Mouse (Mus musculus) lung, postnatal 0 days (tissue): ENCODE data around the gene Zfp775. TPM values are rescaled to one million over a fixed set of nuclear protein-coding genes. Genes with fewer than 3 reads are reported as not detected.
A peak's percentile ranks its signal among the peaks of the same experiment; 100 is the strongest.

Experiments used
- ATAC-seq: fragments of 200-750 bp; cut with Nextera tagmentation; 2 replicates; pipeline ENCODE4 v1.8.0; 2017; ENCODE audit warnings: moderate library complexity
- DNase-seq: peaks from one replicate; pipeline ENCODE4 v3.0.0-alpha.2; 2016; ENCODE audit warnings: low spot score
- H3K27ac ChIP-seq: fragments of 300-500 bp; sonication (generic); 2 replicates; pipeline ENCODE4 v1.5.1; 2014; ENCODE audit warnings: antibody characterized with exemption, mild to moderate bottlenecking, low read length, mixed read lengths
- H3K27me3 ChIP-seq: fragments of 300-500 bp; sonication (generic); replicated peaks from 2 replicates; pipeline ENCODE4 v1.6.1; 2014; ENCODE audit warnings: low read length, mixed read lengths; ENCODE audit not compliant: insufficient read depth
- H3K36me3 ChIP-seq: fragments of 300-500 bp; sonication (generic); 2 replicates; pipeline ENCODE4 v1.6.1; 2014; ENCODE audit warnings: low read length, mixed read lengths; ENCODE audit not compliant: insufficient read depth
- H3K4me1 ChIP-seq: fragments of 300-500 bp; sonication (generic); 2 replicates; pipeline ENCODE4 v1.6.1; 2014; ENCODE audit warnings: antibody characterized with exemption, low read depth, low read length, mixed read lengths; ENCODE audit not compliant: insufficient read depth
- H3K4me2 ChIP-seq: fragments of 300-500 bp; sonication (generic); replicated peaks from 2 replicates; pipeline ENCODE4 v1.6.1; 2014; ENCODE audit warnings: low read depth, mild to moderate bottlenecking, low read length, moderate library complexity, mixed read lengths
- H3K4me3 ChIP-seq: fragments of 300-500 bp; sonication (generic); 2 replicates; pipeline ENCODE4 v1.5.1; 2014; ENCODE audit warnings: low read depth, low read length
- H3K9ac ChIP-seq: fragments of 300-500 bp; sonication (generic); replicated peaks from 2 replicates; pipeline ENCODE4 v1.6.1; 2014; ENCODE audit warnings: low read depth, mild to moderate bottlenecking
- H3K9me3 ChIP-seq: fragments of 300-500 bp; sonication (generic); 2 replicates; pipeline ENCODE4 v1.6.1; 2016; ENCODE audit warnings: low read length, mixed read lengths
- CTCF ChIP-seq: IDR thresholded peaks from 2 replicates; pipeline ENCODE4 v1.5.1; 2016; ENCODE audit warnings: antibody characterized with exemption, mild to moderate bottlenecking
- EP300 ChIP-seq: IDR thresholded peaks from 2 replicates; pipeline ENCODE4 v1.6.1; 2016; ENCODE audit warnings: antibody characterized with exemption, mild to moderate bottlenecking, control low read depth
- WGBS: fragments of 180-500 bp; shearing (Covaris S2); extraction: QIAGEN DNeasy Blood & Tissue Kit; methylation state at CpG from one replicate; pipeline ENCODE4 v1.1.7; 2014; 5-methylcytosine and 5-hydroxymethylcytosine counted together
- polyA plus RNA-seq: library from polyadenylated mRNA; unstranded; fragments of >200 nt; fragmentation: Nextera tagmentation; extraction: Ambion mirVana; gene quantifications from 2 replicates; pipeline ENCODE4 v1.2.1, GENCODE M21; 2015

The Zfp775 gene
- polyA plus RNA-seq, 1 experiment from 2014 or later = 5.3 TPM

GRCm38 (mm10) chr6:48595278-48595677, 6.6 kb upstream of the Zfp775 start:
- TF ChIP-seq EP300 (no peak), CTCF (no peak)
- no peak overlapping the region for H3K4me3 ChIP-seq
- no peaks in the 10 kb centered on the region for H3K27me3 ChIP-seq
- peak overlapping the region; percentile 92; the same call in 1 of the 2 replicates for H3K4me2 ChIP-seq
- 44% methylated on average over 1 of the region's 1 CpGs for WGBS
- H3K27ac ChIP-seq = no peak overlapping the region
- no peak for ATAC-seq
- peaks cover 22% of the 10 kb centered on the region; the same call in 1 of the 2 replicates for H3K36me3 ChIP-seq
- DNase-seq = no peak
- H3K4me1 ChIP-seq = peaks cover 14% of the 10 kb centered on the region
- H3K9me3 ChIP-seq = peaks cover 10% of the 10 kb centered on the region
- H3K9ac ChIP-seq = no peak overlapping the region

- H3K9me3 ChIP-seq = peaks cover 10% of the 10 kb centered on the region
- DNase-seq = no peak
- H3K27me3 ChIP-seq = no peaks in the 10 kb centered on the region
- no peak for ATAC-seq
- peaks cover 22% of the 10 kb centered on the region; the same call in 1 of the 2 replicates for H3K36me3 ChIP-seq
- no peak overlapping the region for H3K4me2 ChIP-seq
- H3K9ac ChIP-seq = no peak overlapping the region
- H3K27ac ChIP-seq = no peak overlapping the region
- H3K4me3 ChIP-seq = no peak overlapping the region
- peaks cover 14% of the 10 kb centered on the region for H3K4me1 ChIP-seq
- 97% methylated on average over 45 of the region's 45 CpGs for WGBS
- TF ChIP-seq EP300 (no peak), CTCF (no peak)
Measured at GRCm38 (mm10) chr6:48596545-48597232, 5.2 kb upstream of the Zfp775 start.

- no peak for TF ChIP-seq CTCF
- no peak for TF ChIP-seq EP300
- WGBS = 95% methylated on average over 27 of the region's 27 CpGs
- DNase-seq (no peak), ATAC-seq (no peak)
- Histone ChIP-seq H3K4me2 (no peak overlapping the region), H3K27me3 (no peaks in the 10 kb centered on the region), H3K4me3 (no peak overlapping the region), H3K27ac (no peak overlapping the region), H3K9ac (no peak overlapping the region), H3K4me1 (peaks cover 14% of the 10 kb centered on the region), H3K36me3 (peaks cover 22% of the 10 kb centered on the region; the same call in 1 of the 2 replicates), H3K9me3 (peaks cover 10% of the 10 kb centered on the region)
Measured at GRCm38 (mm10) chr6:48597233-48597625, 4.6 kb upstream of the Zfp775 start.

- Histone ChIP-seq H3K4me2 (no peak overlapping the region), H3K27me3 (no peaks in the 10 kb centered on the region), H3K36me3 (peaks cover 22% of the 10 kb centered on the region; the same call in 1 of the 2 replicates), H3K9me3 (peaks cover 10% of the 10 kb centered on the region), H3K4me1 (no peaks in the 10 kb centered on the region), H3K4me3 (no peak overlapping the region), H3K27ac (no peak overlapping the region), H3K9ac (no peak overlapping the region)
- DNase-seq = no peak
- no peak for TF ChIP-seq EP300
- TF ChIP-seq CTCF = no peak
- ATAC-seq = no peak
- WGBS = 92% methylated on average over 1 of the region's 1 CpGs
Measured at GRCm38 (mm10) chr6:48600594-48600993, 1.3 kb upstream of the Zfp775 start.

GRCm38 (mm10) chr6:48602080-48602741, 348 bp downstream of the Zfp775 start:
- Histone ChIP-seq H3K4me1 (no peaks in the 10 kb centered on the region), H3K27me3 (no peaks in the 10 kb centered on the region), H3K27ac (peak overlapping the region; percentile 85), H3K4me3 (peak overlapping the region; percentile 56), H3K4me2 (peak overlapping the region; percentile 88), H3K9ac (peak overlapping the region; percentile 51), H3K36me3 (peaks cover 8% of the 10 kb centered on the region; the same call in 1 of the 2 replicates), H3K9me3 (0 out of 2 replicates have a peak, but pooled peaks cover under 1% of the 10 kb centered on the region)
- WGBS = 2% methylated on average over 27 of the region's 28 CpGs
- ATAC-seq (peak; percentile 61), DNase-seq (peak; percentile 59)
- TF ChIP-seq EP300 (no peak), CTCF (no peak)

- Histone ChIP-seq H3K4me3 (no peak overlapping the region), H3K9ac (no peak overlapping the region), H3K4me2 (no peak overlapping the region), H3K27ac (no peak overlapping the region), H3K4me1 (no peaks in the 10 kb centered on the region), H3K9me3 (no peaks in the 10 kb centered on the region), H3K27me3 (no peaks in the 10 kb centered on the region), H3K36me3 (no peaks in the 10 kb centered on the region)
- no peak for TF ChIP-seq CTCF
- no peak for TF ChIP-seq EP300
- DNase-seq (no peak), ATAC-seq (no peak)
- 78% methylated on average over 2 of the region's 2 CpGs for WGBS
Measured at GRCm38 (mm10) chr6:48608124-48608523, 6.3 kb downstream of the Zfp775 start.
